Mouse (Mus musculus): ENCODE measurements around the gene Rprd1b. TPM values are rescaled to one million over a fixed set of nuclear protein-coding genes. Genes with fewer than 3 reads are reported as not detected.
A peak's percentile ranks its signal among the peaks of the same experiment; 100 is the strongest.

Gene Rprd1b
- polyA plus RNA-seq, 1 experiment, result 13.6 TPM

DNA sequence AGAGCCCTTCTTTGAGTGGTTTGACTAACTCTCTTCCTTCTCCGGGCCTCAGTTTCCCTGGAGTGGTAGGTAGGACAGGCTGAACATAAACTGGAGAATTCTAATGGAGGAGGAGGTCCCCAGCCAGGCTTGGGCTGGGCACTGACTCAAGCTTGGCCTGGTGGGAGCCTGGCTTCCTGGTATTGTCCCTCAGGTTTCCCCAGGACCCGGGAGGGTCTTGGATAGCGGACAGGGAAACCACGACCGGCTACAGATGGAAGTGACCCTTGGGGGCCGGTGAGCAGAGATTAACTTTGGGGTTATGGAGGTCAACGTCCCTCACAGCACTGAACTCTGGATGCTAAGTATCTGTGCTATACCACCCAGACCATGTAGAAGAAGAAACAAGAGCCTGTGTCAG lies 113.0 kb downstream of the Rprd1b start:
- WGBS, result 94% methylated on average over 7 of the region's 7 CpGs
- Histone ChIP-seq H3K4me3 (ENCODE audit: extremely low read depth, insufficient read depth, insufficient read length) (no peak overlapping the region), H3K27me3 (ENCODE audit: control insufficient read depth, insufficient read depth, low read length) (no peaks in the 10 kb centered on the region), H3K36me3 (ENCODE audit: control insufficient read depth, insufficient read depth, low read length) (no peaks in the 10 kb centered on the region), H3K4me1 (ENCODE audit: control insufficient read depth, insufficient read depth, insufficient read length) (peaks cover 7% of the 10 kb centered on the region; the same call in 1 of the 2 replicates), H3K27ac (ENCODE audit: insufficient read depth, low read length) (no peak overlapping the region)
- TF ChIP-seq CTCF (IDR thresholded peaks at IDR 0.05; ENCODE audit: extremely low read depth, insufficient read depth, insufficient read length, insufficient replicate concordance) (no peak), POLR2A (IDR thresholded peaks at IDR 0.05; ENCODE audit: low read depth, low read length) (no peak)
- DNase-seq (ENCODE audit: low read depth in 1 of 2, low spot score in 2 of 2), result no peak

DNA sequence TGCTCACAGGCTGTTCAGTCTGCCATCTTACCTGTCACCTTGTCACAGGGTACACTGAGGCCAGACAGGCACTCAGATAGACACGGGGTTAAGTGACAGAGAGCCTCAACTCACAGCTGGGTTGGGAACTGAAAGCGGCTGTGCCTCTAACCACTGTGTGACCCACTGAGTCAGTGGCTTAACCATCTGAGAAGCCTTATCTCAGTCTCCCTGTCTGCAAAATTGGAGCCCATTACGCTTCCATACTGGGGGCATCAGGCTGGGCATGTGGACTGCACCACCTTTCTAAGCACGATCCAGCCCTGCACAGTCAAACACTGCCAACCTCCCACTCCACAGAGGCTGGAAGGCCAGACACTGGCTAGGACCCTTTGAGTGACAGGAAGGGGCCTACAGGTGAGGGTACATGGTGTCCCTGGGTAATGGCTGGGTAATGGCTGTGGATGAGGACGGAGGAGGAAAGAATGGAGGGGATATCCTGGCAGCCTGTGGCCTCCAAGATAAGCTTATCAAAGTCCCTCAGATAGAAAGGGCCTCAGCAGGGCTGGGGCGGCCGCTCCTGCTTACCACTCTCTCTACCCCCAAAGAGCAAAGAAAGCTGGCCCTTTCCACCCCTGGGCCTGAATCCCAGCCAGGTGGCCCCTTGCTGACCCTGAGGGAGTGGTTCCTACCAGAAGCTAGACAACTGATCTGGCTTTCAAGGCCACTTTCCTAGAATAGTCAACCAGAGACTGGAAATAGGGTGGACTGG lies 113.6 kb downstream of the Rprd1b start:
- H3K36me3 ChIP-seq (ENCODE audit: control insufficient read depth, insufficient read depth, low read length), result no peaks in the 10 kb centered on the region
- no peak for DNase-seq (ENCODE audit: low read depth in 1 of 2, low spot score in 2 of 2)
- no peak overlapping the region for H3K27ac ChIP-seq (ENCODE audit: insufficient read depth, low read length)
- no peak overlapping the region for H3K4me3 ChIP-seq (ENCODE audit: extremely low read depth, insufficient read depth, insufficient read length)
- no peaks in the 10 kb centered on the region for H3K27me3 ChIP-seq (ENCODE audit: control insufficient read depth, insufficient read depth, low read length)
- TF ChIP-seq CTCF (IDR thresholded peaks at IDR 0.05; ENCODE audit: extremely low read depth, insufficient read depth, insufficient read length, insufficient replicate concordance), result no peak
- no peak for TF ChIP-seq POLR2A (IDR thresholded peaks at IDR 0.05; ENCODE audit: low read depth, low read length)
- WGBS, result 69% methylated on average over 7 of the region's 7 CpGs
- 0 out of 2 replicates have a peak, but pooled peaks cover 2% of the 10 kb centered on the region for H3K4me1 ChIP-seq (ENCODE audit: control insufficient read depth, insufficient read depth, insufficient read length)

DNA sequence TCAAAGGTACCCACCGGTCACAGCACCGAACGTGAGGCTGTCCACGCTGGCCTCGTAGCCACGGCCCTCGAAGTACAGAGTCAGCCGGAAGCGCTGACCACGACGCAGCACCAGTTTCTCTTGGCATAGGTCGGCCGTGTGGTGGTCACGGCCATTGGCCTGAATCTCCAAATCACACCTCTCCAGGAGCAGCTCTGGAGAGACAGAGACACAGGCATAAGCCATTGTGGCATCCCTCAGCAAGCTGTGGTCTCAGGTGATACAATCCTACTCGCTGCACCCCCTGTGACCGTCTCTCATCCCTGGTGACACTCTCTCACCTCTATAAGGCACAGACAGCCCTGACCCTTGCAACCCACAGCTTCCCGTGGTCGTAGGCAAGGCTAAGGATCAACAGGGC lies 114.7 kb downstream of the Rprd1b start:
- Histone ChIP-seq H3K27me3 (ENCODE audit: control insufficient read depth, insufficient read depth, low read length) (no peaks in the 10 kb centered on the region), H3K4me1 (ENCODE audit: control insufficient read depth, insufficient read depth, insufficient read length) (0 out of 2 replicates have a peak, but pooled peaks cover 2% of the 10 kb centered on the region), H3K27ac (ENCODE audit: insufficient read depth, low read length) (no peak overlapping the region), H3K36me3 (ENCODE audit: control insufficient read depth, insufficient read depth, low read length) (no peaks in the 10 kb centered on the region), H3K4me3 (ENCODE audit: extremely low read depth, insufficient read depth, insufficient read length) (no peak overlapping the region)
- 83% methylated on average over 18 of the region's 18 CpGs for WGBS
- TF ChIP-seq CTCF (IDR thresholded peaks at IDR 0.05; ENCODE audit: extremely low read depth, insufficient read depth, insufficient read length, insufficient replicate concordance), result no peak
- no peak for TF ChIP-seq POLR2A (IDR thresholded peaks at IDR 0.05; ENCODE audit: low read depth, low read length)
- no peak for DNase-seq (ENCODE audit: low read depth in 1 of 2, low spot score in 2 of 2)

DNA sequence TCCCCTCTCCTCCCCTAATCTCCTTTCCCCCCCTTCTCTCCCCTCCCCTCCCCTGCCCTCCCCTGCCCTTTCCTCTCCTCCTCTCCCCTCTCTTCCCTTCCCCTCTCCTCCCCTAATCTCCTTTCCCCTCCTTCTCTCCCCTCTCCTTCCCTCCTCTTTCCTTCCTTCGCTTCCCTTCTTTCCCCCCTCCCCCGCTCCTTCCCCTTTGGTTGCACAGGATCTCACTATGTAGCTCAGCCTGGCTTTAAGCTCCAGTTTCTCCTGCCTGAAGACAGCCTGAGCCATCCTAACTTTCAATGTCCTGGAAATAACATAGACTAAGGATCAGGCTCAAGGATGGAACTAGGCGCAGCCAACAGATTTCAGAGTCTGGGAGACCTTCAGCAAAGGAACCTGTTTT lies 115.5 kb downstream of the Rprd1b start:
- WGBS, result 90% methylated on average over 3 of the region's 3 CpGs
- TF ChIP-seq POLR2A (IDR thresholded peaks at IDR 0.05; ENCODE audit: low read depth, low read length), result no peak
- no peak for TF ChIP-seq CTCF (IDR thresholded peaks at IDR 0.05; ENCODE audit: extremely low read depth, insufficient read depth, insufficient read length, insufficient replicate concordance)
- Histone ChIP-seq H3K4me3 (ENCODE audit: extremely low read depth, insufficient read depth, insufficient read length) (no peak overlapping the region), H3K27ac (ENCODE audit: insufficient read depth, low read length) (no peak overlapping the region), H3K4me1 (ENCODE audit: control insufficient read depth, insufficient read depth, insufficient read length) (0 out of 2 replicates have a peak, but pooled peaks cover 2% of the 10 kb centered on the region), H3K36me3 (ENCODE audit: control insufficient read depth, insufficient read depth, low read length) (no peaks in the 10 kb centered on the region), H3K27me3 (ENCODE audit: control insufficient read depth, insufficient read depth, low read length) (no peaks in the 10 kb centered on the region)
- DNase-seq (ENCODE audit: low read depth in 1 of 2, low spot score in 2 of 2), result no peak

DNA sequence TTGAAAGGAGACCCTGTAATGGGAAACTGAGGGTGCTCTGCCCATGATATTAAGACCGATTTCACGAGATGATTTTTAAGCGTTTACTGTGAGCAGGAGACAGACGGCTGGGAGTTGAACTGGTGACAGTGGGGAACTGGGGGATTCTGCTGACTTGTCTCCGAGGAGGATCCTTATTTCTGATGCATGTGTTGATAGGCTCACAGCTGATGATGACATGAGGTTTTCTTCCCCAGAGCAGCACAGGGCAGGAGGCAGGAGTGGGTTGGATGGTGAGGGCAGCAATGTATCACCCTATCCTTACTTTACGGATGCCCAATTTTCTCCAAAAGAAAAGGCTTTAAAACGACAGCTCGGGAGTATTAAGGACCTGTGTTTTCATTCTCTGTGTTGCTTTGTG lies 116.0 kb downstream of the Rprd1b start:
- WGBS, result 68% methylated on average over 8 of the region's 8 CpGs
- H3K4me1 ChIP-seq (ENCODE audit: control insufficient read depth, insufficient read depth, insufficient read length), result 0 out of 2 replicates have a peak, but pooled peaks cover 2% of the 10 kb centered on the region
- H3K27ac ChIP-seq (ENCODE audit: insufficient read depth, low read length), result no peak overlapping the region
- no peak overlapping the region for H3K4me3 ChIP-seq (ENCODE audit: extremely low read depth, insufficient read depth, insufficient read length)
- no peaks in the 10 kb centered on the region for H3K36me3 ChIP-seq (ENCODE audit: control insufficient read depth, insufficient read depth, low read length)
- no peak for TF ChIP-seq CTCF (IDR thresholded peaks at IDR 0.05; ENCODE audit: extremely low read depth, insufficient read depth, insufficient read length, insufficient replicate concordance)
- no peak for DNase-seq (ENCODE audit: low read depth in 1 of 2, low spot score in 2 of 2)
- H3K27me3 ChIP-seq (ENCODE audit: control insufficient read depth, insufficient read depth, low read length), result no peaks in the 10 kb centered on the region

DNA sequence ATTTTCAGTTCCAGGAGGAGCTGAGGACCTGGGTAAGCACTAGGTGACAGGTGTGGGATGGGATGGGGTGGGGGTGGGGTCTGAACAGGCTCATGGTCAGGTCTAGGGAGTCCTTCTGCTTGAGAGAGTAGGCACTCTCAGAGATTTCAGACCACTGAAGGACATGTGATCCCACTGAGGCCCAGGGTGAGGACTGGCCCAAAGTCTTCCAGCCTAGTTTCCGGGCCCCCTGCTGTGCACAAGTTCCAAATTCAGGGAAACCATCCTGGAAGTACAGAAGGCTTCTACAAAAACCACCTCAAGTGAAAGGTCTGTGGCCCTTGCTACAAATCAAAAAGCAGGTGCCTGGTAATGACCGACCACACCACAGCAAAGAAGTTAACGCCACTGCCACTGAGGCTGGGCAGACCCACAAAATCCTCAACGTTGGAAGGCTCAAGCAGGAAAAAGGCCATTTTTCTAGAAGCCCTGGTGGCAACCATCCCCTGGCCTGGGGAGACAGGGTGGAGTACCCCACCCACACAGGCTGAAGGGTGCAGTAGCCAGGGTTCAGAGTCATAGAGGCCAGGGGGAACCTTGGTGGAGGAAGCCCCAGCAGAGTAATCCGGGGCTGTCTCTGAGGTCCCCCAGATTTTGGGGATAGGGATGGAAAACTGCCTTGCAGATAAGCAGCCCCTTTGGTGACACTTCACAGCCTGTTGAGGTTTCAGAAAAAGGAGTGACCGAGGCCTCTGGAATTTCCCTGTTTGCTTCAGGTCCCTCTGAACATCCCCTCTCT lies 116.6 kb downstream of the Rprd1b start:
- TF ChIP-seq CTCF (IDR thresholded peaks at IDR 0.05; ENCODE audit: extremely low read depth, insufficient read depth, insufficient read length, insufficient replicate concordance) (no peak), POLR2A (IDR thresholded peaks at IDR 0.05; ENCODE audit: low read depth, low read length) (no peak)
- H3K27me3 ChIP-seq (ENCODE audit: control insufficient read depth, insufficient read depth, low read length), result no peaks in the 10 kb centered on the region
- H3K27ac ChIP-seq (ENCODE audit: insufficient read depth, low read length), result 0 out of 2 replicates have a peak overlapping the region, but pooled peaks have one; percentile 5
- H3K4me3 ChIP-seq (ENCODE audit: extremely low read depth, insufficient read depth, insufficient read length), result peak overlapping the region; percentile 25; the same call in 1 of the 2 replicates
- H3K36me3 ChIP-seq (ENCODE audit: control insufficient read depth, insufficient read depth, low read length), result no peaks in the 10 kb centered on the region
- no peak for DNase-seq (ENCODE audit: low read depth in 1 of 2, low spot score in 2 of 2)
- 0 out of 2 replicates have a peak, but pooled peaks cover 2% of the 10 kb centered on the region for H3K4me1 ChIP-seq (ENCODE audit: control insufficient read depth, insufficient read depth, insufficient read length)
- 88% methylated on average over 6 of the region's 6 CpGs for WGBS

All from spleen, adult 2 months (tissue).